Mouse (Mus musculus): ENCODE data around the gene Tas2r114.
A peak's percentile ranks its signal among the peaks of the same experiment; 100 is the strongest.

DNA sequence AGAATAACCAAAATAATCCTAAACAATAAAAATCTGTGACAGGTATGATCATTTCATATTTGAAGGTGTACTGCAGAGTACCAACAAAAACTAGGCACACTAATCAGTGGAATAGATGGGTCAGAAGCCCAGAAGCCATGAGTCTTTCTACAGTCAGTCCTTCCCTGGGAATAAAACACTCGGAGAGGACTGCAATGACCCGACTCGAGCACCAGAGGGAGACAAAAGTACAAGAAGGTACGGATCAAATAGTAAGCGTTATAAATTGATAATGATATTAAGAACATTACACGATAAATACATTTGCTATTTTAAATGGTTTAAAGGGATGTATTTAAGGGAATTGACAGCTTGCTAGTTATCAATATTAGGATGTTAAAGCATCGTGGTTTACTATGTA lies 22.9 kb upstream of the Tas2r114 start:
- TF ChIP-seq CTCF (conservative IDR thresholded peaks at IDR 0.05; ENCODE audit: insufficient read depth, insufficient read length, low read depth, low read length) (0 out of 2 replicates have a peak, but pooled peaks have one; percentile 23), POLR2A (IDR thresholded peaks at IDR 0.05; ENCODE audit: low read depth, low read length) (no peak)

Data from kidney, adult 2 months (tissue).